Mouse (Mus musculus): ENCODE measurements around the gene Fstl3. TPM values are rescaled to one million over a fixed set of nuclear protein-coding genes. Genes with fewer than 3 reads are reported as not detected.

Gene Fstl3
- total RNA-seq (2021): 1 to 10 TPM; 1.3 to 2.2 TPM
- long read RNA-seq, experiment 1, partial matches to known transcripts: 0 of 1 reads
- long read RNA-seq, experiment 1, other reads (novel, unspliced or antisense): 0 of 1 reads
- long read RNA-seq, experiment 2, partial matches to known transcripts: 0 of 2 reads
- long read RNA-seq, experiment 2, other reads (novel, unspliced or antisense): 1 of 2 reads

DNA sequence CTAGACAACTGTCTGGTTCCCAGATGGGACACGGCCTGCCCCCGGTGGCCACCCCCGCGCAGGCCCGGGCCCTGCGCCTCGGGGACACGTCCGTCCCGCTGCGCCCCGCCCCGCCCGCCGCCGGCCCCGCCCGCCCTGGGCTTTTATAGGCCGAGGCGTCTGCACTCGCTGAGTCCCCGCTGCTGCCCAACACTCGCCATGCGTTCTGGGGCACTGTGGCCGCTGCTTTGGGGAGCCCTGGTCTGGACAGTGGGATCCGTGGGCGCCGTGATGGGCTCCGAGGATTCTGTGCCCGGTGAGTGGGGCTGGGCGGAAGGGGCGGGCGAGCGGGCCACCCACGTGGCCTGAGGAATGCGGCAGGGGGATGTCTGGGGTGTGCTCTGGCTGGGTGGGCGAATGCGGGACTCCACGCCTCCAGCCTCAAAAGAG, at the start of gene Fstl3:
Fstl3 (plus strand) TSS at position 170 of the 429 bp plus-strand sequence.
- no peak for DNase-seq
- intact Hi-C loops (cut with DNase I; ENCODE audit: low total_unique reads): no loop called here

GRCm38 (mm10) chr10:79728323-79729249, 48.5 kb upstream of the Fstl3 start:
- intact Hi-C loops (cut with DNase I; ENCODE audit: low total_unique reads): no loop called here
- DNase-seq: no peak

GRCm38 (mm10) chr10:79729357-79729965, 47.6 kb upstream of the Fstl3 start:
- intact Hi-C loops (cut with DNase I; ENCODE audit: low total_unique reads): no loop called here
- DNase-seq: peak; percentile 44

- no peak for DNase-seq
These were observed 44.6 kb upstream of the Fstl3 start for GRCm38 (mm10) chr10:79732500-79732899.

GRCm38 (mm10) chr10:79733847-79734246, 43.2 kb upstream of the Fstl3 start:
- DNase-seq: no peak
- intact Hi-C loops (cut with DNase I; ENCODE audit: low total_unique reads): no loop called here

More at GRCm38 (mm10) chr10:79732500-79732899, 44.6 kb upstream of the Fstl3 start:
- intact Hi-C loops (cut with DNase I; ENCODE audit: low total_unique reads): no loop called here

DNA sequence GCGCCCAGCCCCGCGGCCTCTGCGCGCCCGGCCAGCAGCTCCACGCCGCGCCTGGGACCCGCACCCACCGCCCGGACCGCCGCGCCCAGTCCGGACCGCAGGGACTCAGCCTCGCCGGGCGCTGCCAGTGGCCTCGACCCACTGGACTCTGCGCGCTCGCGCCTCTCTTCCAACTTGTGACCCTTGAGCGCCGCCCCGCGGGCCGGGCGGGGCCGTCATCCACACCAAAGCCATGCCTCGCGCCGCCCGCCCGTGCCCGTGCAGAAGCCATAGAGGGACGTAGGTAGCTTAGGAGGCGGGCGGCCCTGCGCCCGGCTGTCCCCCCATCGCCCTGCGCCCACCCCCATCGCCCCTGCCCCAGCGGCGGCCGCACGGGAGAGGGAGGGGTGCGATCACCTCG, 41.7 kb upstream of the Fstl3 start:
- DNase-seq: no peak
- intact Hi-C loops (cut with DNase I; ENCODE audit: low total_unique reads): no loop called here

- no peak for DNase-seq
- intact Hi-C loops (cut with DNase I; ENCODE audit: low total_unique reads): no loop called here
These were observed 40.4 kb upstream of the Fstl3 start for GRCm38 (mm10) chr10:79736706-79737105.

- no peak for DNase-seq
- intact Hi-C loops (cut with DNase I; ENCODE audit: low total_unique reads): no loop called here
These were observed 38.8 kb upstream of the Fstl3 start for GRCm38 (mm10) chr10:79738259-79738658.

DNA sequence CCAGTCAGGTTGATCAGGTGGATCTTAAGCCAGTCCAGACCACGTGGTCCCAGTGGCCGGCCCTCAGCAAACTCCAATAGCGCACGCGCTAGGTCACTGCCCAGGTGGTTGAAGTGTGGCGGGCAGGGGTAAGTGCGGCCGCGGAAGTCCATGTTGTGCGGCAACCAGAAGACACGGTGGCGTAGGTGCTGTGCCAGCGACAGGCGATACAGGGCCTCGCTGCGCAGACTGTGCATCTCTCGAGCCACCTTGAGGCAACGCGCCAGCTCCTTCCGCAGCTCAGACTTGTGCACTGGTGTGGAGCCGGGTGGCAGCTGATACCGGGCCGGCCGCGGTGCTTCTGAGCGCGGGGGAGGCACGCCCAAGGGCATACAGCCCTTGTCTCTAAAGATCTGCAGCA, 37.8 kb upstream of the Fstl3 start:
- intact Hi-C loops (cut with DNase I; ENCODE audit: low total_unique reads): no loop called here
- no peak for DNase-seq

DNA sequence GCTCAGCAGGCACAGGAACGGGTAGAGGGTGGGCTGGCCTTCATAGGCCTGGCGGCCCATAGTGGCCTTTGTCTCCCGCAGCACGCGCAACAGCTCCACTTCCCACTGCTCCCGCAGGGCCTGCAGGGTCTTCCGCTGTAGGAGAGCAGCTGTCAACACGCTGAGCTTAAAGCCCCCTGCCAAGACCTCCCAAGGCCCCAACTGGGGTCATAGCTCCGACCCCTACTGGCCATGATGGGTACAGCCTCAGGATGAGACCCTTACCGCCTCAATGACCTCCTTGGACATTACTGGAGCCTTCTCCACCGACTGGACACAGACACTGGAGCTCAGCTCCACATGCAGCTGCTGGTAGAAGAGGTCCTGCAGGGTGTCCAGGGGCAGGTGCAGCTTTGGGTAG, 36.2 kb upstream of the Fstl3 start:
- intact Hi-C loops (cut with DNase I; ENCODE audit: low total_unique reads): no loop called here
- DNase-seq: no peak

GRCm38 (mm10) chr10:79743161-79743560, 33.9 kb upstream of the Fstl3 start:
- intact Hi-C loops (cut with DNase I; ENCODE audit: low total_unique reads): no loop called here
- DNase-seq: no peak

- DNase-seq: no peak
- intact Hi-C loops (cut with DNase I; ENCODE audit: low total_unique reads): no loop called here
These were observed 33.3 kb upstream of the Fstl3 start for GRCm38 (mm10) chr10:79743650-79744365.

- no peak for DNase-seq
- intact Hi-C loops (cut with DNase I; ENCODE audit: low total_unique reads): no loop called here
These were observed 31.7 kb upstream of the Fstl3 start for GRCm38 (mm10) chr10:79745411-79745810.

- intact Hi-C loops (cut with DNase I; ENCODE audit: low total_unique reads): no loop called here
- DNase-seq: peak; percentile 95
These were observed 30.9 kb upstream of the Fstl3 start, which contains the start of gene Polrmt for GRCm38 (mm10) chr10:79745898-79746773. Gene Polrmt (minus strand): TSS chr10:79746581.

DNA sequence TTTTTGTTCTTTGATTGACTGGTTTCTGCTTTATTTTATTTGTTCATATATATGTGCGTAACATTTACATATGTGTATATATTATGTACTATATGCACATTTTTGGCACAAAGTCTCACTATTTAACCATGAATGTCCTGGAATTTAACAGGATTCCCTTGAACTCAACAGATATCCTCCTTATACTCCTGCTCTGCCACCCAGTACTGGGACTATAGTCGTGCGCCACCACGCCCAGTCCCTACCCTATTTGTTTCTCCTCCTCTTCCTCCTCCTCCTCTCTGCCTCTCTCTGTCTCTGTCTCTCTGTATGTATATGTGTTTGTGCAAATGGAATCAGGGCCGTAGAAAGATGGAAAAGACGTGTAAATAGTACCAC, 30.3 kb upstream of the Fstl3 start:
- DNase-seq: no peak
- intact Hi-C loops (cut with DNase I; ENCODE audit: low total_unique reads): no loop called here

GRCm38 (mm10) chr10:79748496-79748895, 28.6 kb upstream of the Fstl3 start:
- DNase-seq: no peak
- intact Hi-C loops (cut with DNase I; ENCODE audit: low total_unique reads): no loop called here

GRCm38 (mm10) chr10:79754856-79755516, 22.1 kb upstream of the Fstl3 start, which contains the start of gene Fgf22:
Gene Fgf22 (plus strand): TSS chr10:79755076.
- intact Hi-C loops (cut with DNase I; ENCODE audit: low total_unique reads): no loop called here
- peak; percentile 72 for DNase-seq

DNA sequence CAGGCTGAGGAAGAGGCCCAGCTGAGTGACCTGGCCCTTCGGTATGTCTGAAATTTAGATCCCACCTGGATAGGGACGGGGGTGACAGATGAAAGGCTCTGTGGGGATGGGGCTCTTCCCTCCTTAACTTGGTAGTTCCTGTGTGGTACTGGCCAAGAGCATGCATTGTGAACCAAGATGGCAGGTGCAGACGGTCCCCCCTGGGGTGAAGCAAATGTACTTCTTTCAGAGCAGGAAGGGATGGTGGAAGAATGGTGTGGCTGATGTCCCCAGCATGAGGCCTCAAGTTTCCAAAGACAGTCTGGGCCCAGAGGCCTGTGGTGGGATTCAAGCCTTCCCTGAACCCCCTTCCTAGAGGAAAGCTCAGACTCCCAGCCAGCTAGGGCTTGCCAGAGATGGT, 21.2 kb upstream of the Fstl3 start:
- intact Hi-C loops (cut with DNase I; ENCODE audit: low total_unique reads): no loop called here
- no peak for DNase-seq
